Mouse (Mus musculus) stomach, embryonic 16.5 days (tissue): ENCODE results near the gene Stk19. TPM values are rescaled to one million over a fixed set of nuclear protein-coding genes. Genes with fewer than 3 reads are reported as not detected.
A peak's percentile ranks its signal among the peaks of the same experiment; 100 is the strongest.

Experiments used
- ATAC-seq: fragments of 200-750 bp; cut with Nextera tagmentation; 2 replicates; pipeline ENCODE4 v1.8.0; 2017; ENCODE audit warnings: moderate number of reproducible peaks, moderate TSS enrichment; ENCODE audit not compliant: insufficient read depth, low FRiP score
- H3K27ac ChIP-seq: fragments of 300-500 bp; sonication (generic); 2 replicates; pipeline ENCODE4 v1.5.1; 2014; ENCODE audit warnings: low read length
- H3K27me3 ChIP-seq: fragments of 300-500 bp; sonication (generic); 2 replicates; pipeline ENCODE4 v1.6.1; 2014; ENCODE audit warnings: low read length, control low read depth, mixed read lengths; ENCODE audit not compliant: control insufficient read depth, insufficient read depth
- H3K36me3 ChIP-seq: fragments of 300-500 bp; sonication (generic); 2 replicates; pipeline ENCODE4 v1.6.1; 2014; ENCODE audit warnings: low read length; ENCODE audit not compliant: control insufficient read depth, insufficient read depth
- H3K4me1 ChIP-seq: fragments of 300-500 bp; sonication (generic); 2 replicates; pipeline ENCODE4 v1.6.1; 2014; ENCODE audit warnings: low read length, control low read depth, mixed read lengths; ENCODE audit not compliant: control insufficient read depth, insufficient read depth
- H3K4me2 ChIP-seq: fragments of 300-500 bp; sonication (generic); 2 replicates; pipeline ENCODE4 v1.6.1; 2014; ENCODE audit warnings: low read depth, low read length, mixed read lengths
- H3K4me3 ChIP-seq: fragments of 300-500 bp; sonication (generic); replicated peaks from 2 replicates; pipeline ENCODE4 v1.5.1; 2014; ENCODE audit warnings: mild to moderate bottlenecking, low read length
- H3K9ac ChIP-seq: fragments of 300-500 bp; sonication (generic); 2 replicates; pipeline ENCODE4 v1.6.1; 2014; ENCODE audit warnings: low read length
- H3K9me3 ChIP-seq: fragments of 300-500 bp; sonication (generic); replicated peaks from 2 replicates; pipeline ENCODE4 v1.6.1; 2016; ENCODE audit warnings: low read length, control low read depth; ENCODE audit not compliant: control insufficient read depth
- WGBS: fragments of 180-500 bp; shearing (Covaris S2); extraction: QIAGEN DNeasy Blood & Tissue Kit; methylation state at CpG from one replicate; pipeline ENCODE4 v1.1.7; 2014; 5-methylcytosine and 5-hydroxymethylcytosine counted together
- microRNA-seq: library from miRNA; unstranded; fragments of <30 nt; microRNA quantifications from one replicate; pipeline ENCODE4, GENCODE M21; 2016
- polyA plus RNA-seq: library from polyadenylated mRNA; unstranded; fragments of >200 nt; fragmentation: Nextera tagmentation; extraction: Ambion mirVana; gene quantifications from 2 replicates; pipeline ENCODE4 v1.2.1, GENCODE M21; 2015

The Stk19 gene
- polyA plus RNA-seq, 1 experiment from 2014 or later, result 25.8 TPM

- no peak overlapping the region for H3K9ac ChIP-seq
- H3K4me2 ChIP-seq, result no peak overlapping the region
- no peak overlapping the region for H3K27ac ChIP-seq
- ATAC-seq, result no peak
- 0 out of 2 replicates have a peak, but pooled peaks cover 3% of the 10 kb centered on the region for H3K9me3 ChIP-seq
- H3K36me3 ChIP-seq, result no peaks in the 10 kb centered on the region
- no peaks in the 10 kb centered on the region for H3K27me3 ChIP-seq
- WGBS, result 86% methylated on average over 8 of the region's 8 CpGs
- H3K4me3 ChIP-seq, result no peak overlapping the region
- no peaks in the 10 kb centered on the region for H3K4me1 ChIP-seq
Observed at GRCm38 (mm10) chr17:34796311-34797140, 40.2 kb downstream of the Stk19 start.

- Histone ChIP-seq H3K9ac (no peak overlapping the region), H3K9me3 (0 out of 2 replicates have a peak, but pooled peaks cover 3% of the 10 kb centered on the region), H3K27me3 (no peaks in the 10 kb centered on the region), H3K36me3 (no peaks in the 10 kb centered on the region), H3K4me1 (no peaks in the 10 kb centered on the region), H3K27ac (no peak overlapping the region), H3K4me3 (no peak overlapping the region), H3K4me2 (no peak overlapping the region)
- ATAC-seq, result no peak
- 62% methylated on average over 9 of the region's 9 CpGs for WGBS
Observed at GRCm38 (mm10) chr17:34795633-34796032, 41.1 kb downstream of the Stk19 start.

GRCm38 (mm10) chr17:34795016-34795415 is 41.7 kb downstream of the Stk19 start:
- Histone ChIP-seq H3K36me3 (no peaks in the 10 kb centered on the region), H3K4me3 (no peak overlapping the region), H3K9me3 (0 out of 2 replicates have a peak, but pooled peaks cover 3% of the 10 kb centered on the region), H3K4me2 (no peak overlapping the region), H3K9ac (no peak overlapping the region), H3K27ac (no peak overlapping the region), H3K4me1 (no peaks in the 10 kb centered on the region), H3K27me3 (no peaks in the 10 kb centered on the region)
- WGBS, result 78% methylated on average over 10 of the region's 10 CpGs
- ATAC-seq, result no peak

- Histone ChIP-seq H3K9ac (no peak overlapping the region), H3K36me3 (no peaks in the 10 kb centered on the region), H3K4me2 (no peak overlapping the region), H3K27me3 (no peaks in the 10 kb centered on the region), H3K27ac (no peak overlapping the region), H3K4me1 (no peaks in the 10 kb centered on the region), H3K9me3 (no peaks in the 10 kb centered on the region; the same call in 1 of the 2 replicates), H3K4me3 (no peak overlapping the region)
- no peak for ATAC-seq
- 69% methylated on average over 9 of the region's 9 CpGs for WGBS
Observed at GRCm38 (mm10) chr17:34777680-34778325, 58.9 kb downstream of the Stk19 start.

Small RNAs within 50 kb of the gene (microRNA-seq; reads per million reads assigned to microRNA genes)
- not detected for gene Mir6970
- 3.6 reads per million, percentile 20 among the genes with 10 or more reads in this experiment for gene Mir6971
- not detected for gene Mir6972

Other genes starting within 250 kb of the Stk19 start
- gene Gpsm3, start 247.1 kb downstream of the Stk19 start, polyA plus RNA-seq, result 9.3 and 10.4 TPM in 2 replicates
- 6.8 and 8.4 TPM in 2 replicates for gene Pbx2, start 245.7 kb downstream of the Stk19 start, polyA plus RNA-seq
- 2.7 and 3.0 TPM in 2 replicates for gene Ager, start 239.1 kb downstream of the Stk19 start, polyA plus RNA-seq
- gene Rnf5, start 233.3 kb downstream of the Stk19 start, polyA plus RNA-seq, result 129 and 141 TPM in 2 replicates
- gene Agpat1, start 232.7 kb downstream of the Stk19 start, polyA plus RNA-seq, result 42.6 TPM in 2 replicates
- gene Egfl8, start 221.0 kb downstream of the Stk19 start, polyA plus RNA-seq, result 3.5 and 4.8 TPM in 2 replicates
- 25.2 and 25.7 TPM in 2 replicates for gene Ppt2, start 208.4 kb downstream of the Stk19 start, polyA plus RNA-seq
- 0.31 and 0.45 TPM in 2 replicates for gene Prrt1, start 207.4 kb downstream of the Stk19 start, polyA plus RNA-seq
- gene Fkbpl, start 192.2 kb downstream of the Stk19 start, polyA plus RNA-seq, result 13.1 and 14.4 TPM in 2 replicates
- 73.5 and 78.0 TPM in 2 replicates for gene Atf6b, start 189.8 kb downstream of the Stk19 start, polyA plus RNA-seq
- gene Tnxb, start 166.4 kb downstream of the Stk19 start, polyA plus RNA-seq, result 1.3 and 1.8 TPM in 2 replicates
- 0.89 and 0.99 TPM in 2 replicates for gene C4b, start 93.1 kb downstream of the Stk19 start, polyA plus RNA-seq
- 0.21 and 6.9 TPM in 2 replicates for gene Cyp21a1, start 32.4 kb downstream of the Stk19 start, polyA plus RNA-seq
- 48.9 and 53.3 TPM in 2 replicates for gene Dxo, start 74 bp upstream of the Stk19 start, polyA plus RNA-seq
- 45.0 and 48.1 TPM in 2 replicates for gene Skiv2l, start 13.3 kb upstream of the Stk19 start, polyA plus RNA-seq
- 89.5 and 96.4 TPM in 2 replicates for gene Nelfe, start 13.4 kb upstream of the Stk19 start, polyA plus RNA-seq
- 27.8 and 28.9 TPM in 2 replicates for gene Cfb, start 25.6 kb upstream of the Stk19 start, polyA plus RNA-seq
- gene Zbtb12, start 42.5 kb upstream of the Stk19 start, polyA plus RNA-seq, result 1.0 and 1.1 TPM in 2 replicates
- gene Gm20547, start 45.1 kb upstream of the Stk19 start, polyA plus RNA-seq, result 0.49 TPM in 1 of 2 replicates, not detected in the other
- gene C2, start 61.3 kb upstream of the Stk19 start, polyA plus RNA-seq, result 4.4 and 5.5 TPM in 2 replicates
- gene Ehmt2, start 61.5 kb upstream of the Stk19 start, polyA plus RNA-seq, result 61.0 and 61.1 TPM in 2 replicates
- 19.3 and 21.1 TPM in 2 replicates for gene Slc44a4, start 77.5 kb upstream of the Stk19 start, polyA plus RNA-seq
- 36.7 and 40.6 TPM in 2 replicates for gene Neu1, start 94.3 kb upstream of the Stk19 start, polyA plus RNA-seq
- gene Hspa1b, start 122.3 kb upstream of the Stk19 start, polyA plus RNA-seq, result 0.94 and 1.4 TPM in 2 replicates
- gene Gm20481, start 133.0 kb upstream of the Stk19 start, polyA plus RNA-seq, result 0.27 TPM in 1 of 2 replicates, not detected in the other
- 13.7 and 16.3 TPM in 2 replicates for gene Hspa1a, start 135.2 kb upstream of the Stk19 start, polyA plus RNA-seq
- 0.96 and 1.4 TPM in 2 replicates for gene Hspa1l, start 135.8 kb upstream of the Stk19 start, polyA plus RNA-seq
- gene Lsm2, start 144.9 kb upstream of the Stk19 start, polyA plus RNA-seq, result 145 and 146 TPM in 2 replicates
- gene Vars, start 164.0 kb upstream of the Stk19 start, polyA plus RNA-seq, result 81.1 and 82.1 TPM in 2 replicates
- gene Vwa7, start 179.6 kb upstream of the Stk19 start, polyA plus RNA-seq, result 0.26 and 0.42 TPM in 2 replicates
- gene Sapcd1, start 191.1 kb upstream of the Stk19 start, polyA plus RNA-seq, result 14.2 and 14.3 TPM in 2 replicates
- gene Msh5, start 209.8 kb upstream of the Stk19 start, polyA plus RNA-seq, result 3.9 and 4.2 TPM in 2 replicates
- 396 and 441 TPM in 2 replicates for gene Clic1, start 213.0 kb upstream of the Stk19 start, polyA plus RNA-seq
- gene Ddah2, start 222.1 kb upstream of the Stk19 start, polyA plus RNA-seq, result 190 and 193 TPM in 2 replicates
- 50.6 and 109 TPM in 2 replicates for gene Ly6g6c, start 228.4 kb upstream of the Stk19 start, polyA plus RNA-seq
- 0.48 and 1.0 TPM in 2 replicates for gene Mpig6b, start 229.2 kb upstream of the Stk19 start, polyA plus RNA-seq
- 32.3 and 49.2 TPM in 2 replicates for gene Ly6g6e, start 240.0 kb upstream of the Stk19 start, polyA plus RNA-seq
- 3.2 and 4.1 TPM in 2 replicates for gene Ly6g6d, start 241.1 kb upstream of the Stk19 start, polyA plus RNA-seq
- 0.46 and 0.54 TPM in 2 replicates for gene Ly6g6f, start 248.7 kb upstream of the Stk19 start, polyA plus RNA-seq